Mouse (Mus musculus) midbrain, embryonic 12.5 days (tissue): ENCODE measurements around the gene D430042O09Rik. TPM values are rescaled to one million over a fixed set of nuclear protein-coding genes. Genes with fewer than 3 reads are reported as not detected.

Experiments used
- ATAC-seq: fragments of 200-750 bp; cut with Nextera tagmentation; 2 replicates; pipeline ENCODE4 v1.8.0; 2017; ENCODE audit warnings: low read depth, moderate TSS enrichment, moderate library complexity; ENCODE audit not compliant: low FRiP score
- H3K27ac ChIP-seq: fragments of 300-500 bp; sonication (generic); replicated peaks from 2 replicates; pipeline ENCODE4 v1.5.1; 2016; ENCODE audit warnings: mild to moderate bottlenecking
- H3K27me3 ChIP-seq: fragments of 300-500 bp; sonication (generic); 2 replicates; pipeline ENCODE4 v1.6.1; 2016; ENCODE audit warnings: mild to moderate bottlenecking
- H3K36me3 ChIP-seq: fragments of 300-500 bp; sonication (generic); 2 replicates; pipeline ENCODE4 v1.6.1; 2016
- H3K4me1 ChIP-seq: fragments of 300-500 bp; sonication (generic); 2 replicates; pipeline ENCODE4 v1.6.1; 2016
- H3K4me2 ChIP-seq: fragments of 300-500 bp; sonication (generic); replicated peaks from 2 replicates; pipeline ENCODE4 v1.6.1; 2016; ENCODE audit warnings: mild to moderate bottlenecking, moderate library complexity
- H3K4me3 ChIP-seq: fragments of 300-500 bp; sonication (generic); 2 replicates; pipeline ENCODE4 v1.5.1; 2016; ENCODE audit warnings: mild to moderate bottlenecking
- H3K9ac ChIP-seq: fragments of 300-500 bp; sonication (generic); replicated peaks from 2 replicates; pipeline ENCODE4 v1.6.1; 2016; ENCODE audit warnings: mild to moderate bottlenecking, moderate library complexity
- H3K9me3 ChIP-seq: fragments of 300-500 bp; sonication (generic); 2 replicates; pipeline ENCODE4 v1.6.1; 2016; ENCODE audit warnings: mild to moderate bottlenecking
- WGBS: fragments of 180-500 bp; shearing (Covaris S2); methylation state at CpG from one replicate; pipeline ENCODE4 v1.1.7; 2016; 5-methylcytosine and 5-hydroxymethylcytosine counted together
- polyA plus RNA-seq: library from polyadenylated mRNA; unstranded; fragments of >200 nt; fragmentation: Nextera tagmentation; extraction: Ambion mirVana; gene quantifications from 2 replicates; pipeline ENCODE4 v1.2.1, GENCODE M21; 2016

D430042O09Rik gene
- polyA plus RNA-seq, 1 experiment from 2014 or later = 10.2 TPM

- Histone ChIP-seq H3K9ac (no peak overlapping the region), H3K9me3 (no peaks in the 10 kb centered on the region), H3K27ac (no peak overlapping the region), H3K4me1 (no peaks in the 10 kb centered on the region), H3K4me2 (no peak overlapping the region), H3K27me3 (no peaks in the 10 kb centered on the region), H3K4me3 (no peak overlapping the region), H3K36me3 (no peaks in the 10 kb centered on the region)
- ATAC-seq = no peak
- 93% methylated on average over 1 of the region's 1 CpGs for WGBS
These were observed 37.1 kb downstream of the D430042O09Rik start for GRCm38 (mm10) chr7:125744774-125745173.

GRCm38 (mm10) chr7:125746621-125747315 lies 39.1 kb downstream of the D430042O09Rik start:
- H3K4me3 ChIP-seq = no peak overlapping the region
- H3K27me3 ChIP-seq = no peaks in the 10 kb centered on the region
- H3K27ac ChIP-seq = no peak overlapping the region
- no peak overlapping the region for H3K9ac ChIP-seq
- H3K36me3 ChIP-seq = no peaks in the 10 kb centered on the region
- 89% methylated on average over 2 of the region's 2 CpGs for WGBS
- no peak overlapping the region for H3K4me2 ChIP-seq
- ATAC-seq = no peak
- H3K4me1 ChIP-seq = no peaks in the 10 kb centered on the region
- H3K9me3 ChIP-seq = no peaks in the 10 kb centered on the region

- Histone ChIP-seq H3K27me3 (no peaks in the 10 kb centered on the region), H3K36me3 (no peaks in the 10 kb centered on the region), H3K27ac (no peak overlapping the region), H3K4me1 (no peaks in the 10 kb centered on the region), H3K9me3 (no peaks in the 10 kb centered on the region), H3K4me3 (no peak overlapping the region), H3K4me2 (no peak overlapping the region), H3K9ac (no peak overlapping the region)
- 61% methylated on average over 7 of the region's 7 CpGs for WGBS
- ATAC-seq = no peak
These were observed 39.6 kb downstream of the D430042O09Rik start for GRCm38 (mm10) chr7:125747316-125747690.

- WGBS = 51% methylated on average over 3 of the region's 3 CpGs
- Histone ChIP-seq H3K36me3 (no peaks in the 10 kb centered on the region), H3K4me3 (no peak overlapping the region), H3K27me3 (no peaks in the 10 kb centered on the region), H3K27ac (no peak overlapping the region), H3K9me3 (no peaks in the 10 kb centered on the region), H3K9ac (no peak overlapping the region), H3K4me2 (no peak overlapping the region), H3K4me1 (no peaks in the 10 kb centered on the region)
- no peak for ATAC-seq
These were observed 40.5 kb downstream of the D430042O09Rik start for GRCm38 (mm10) chr7:125748186-125748585.

GRCm38 (mm10) chr7:125752699-125753325 lies 45.1 kb downstream of the D430042O09Rik start:
- H3K4me3 ChIP-seq = no peak overlapping the region
- H3K36me3 ChIP-seq = no peaks in the 10 kb centered on the region
- H3K4me2 ChIP-seq = no peak overlapping the region
- no peak overlapping the region for H3K27ac ChIP-seq
- WGBS = 77% methylated on average over 7 of the region's 7 CpGs
- no peak overlapping the region for H3K9ac ChIP-seq
- no peaks in the 10 kb centered on the region for H3K4me1 ChIP-seq
- H3K9me3 ChIP-seq = no peaks in the 10 kb centered on the region
- ATAC-seq = no peak
- no peaks in the 10 kb centered on the region for H3K27me3 ChIP-seq

- no peak overlapping the region for H3K4me3 ChIP-seq
- no peaks in the 10 kb centered on the region for H3K9me3 ChIP-seq
- no peaks in the 10 kb centered on the region for H3K27me3 ChIP-seq
- no peaks in the 10 kb centered on the region for H3K36me3 ChIP-seq
- no peak overlapping the region for H3K4me2 ChIP-seq
- ATAC-seq = no peak
- WGBS = 92% methylated on average over 3 of the region's 3 CpGs
- H3K4me1 ChIP-seq = no peaks in the 10 kb centered on the region
- H3K9ac ChIP-seq = no peak overlapping the region
- H3K27ac ChIP-seq = no peak overlapping the region
These were observed 45.6 kb downstream of the D430042O09Rik start for GRCm38 (mm10) chr7:125753326-125753715.

- no peak overlapping the region for H3K27ac ChIP-seq
- no peaks in the 10 kb centered on the region for H3K9me3 ChIP-seq
- H3K4me2 ChIP-seq = no peak overlapping the region
- H3K9ac ChIP-seq = no peak overlapping the region
- ATAC-seq = no peak
- H3K4me3 ChIP-seq = no peak overlapping the region
- WGBS = 84% methylated on average over 6 of the region's 6 CpGs
- no peaks in the 10 kb centered on the region for H3K4me1 ChIP-seq
- H3K36me3 ChIP-seq = peaks cover 8% of the 10 kb centered on the region; the same call in 1 of the 2 replicates
- no peaks in the 10 kb centered on the region for H3K27me3 ChIP-seq
These were observed 49.1 kb downstream of the D430042O09Rik start for GRCm38 (mm10) chr7:125756806-125757205.

- WGBS = 78% methylated on average over 6 of the region's 6 CpGs
- no peak overlapping the region for H3K9ac ChIP-seq
- no peak overlapping the region for H3K4me2 ChIP-seq
- no peaks in the 10 kb centered on the region for H3K9me3 ChIP-seq
- no peak overlapping the region for H3K27ac ChIP-seq
- H3K36me3 ChIP-seq = peaks cover 13% of the 10 kb centered on the region; the same call in 1 of the 2 replicates
- peaks cover 6% of the 10 kb centered on the region; the same call in 1 of the 2 replicates for H3K4me1 ChIP-seq
- H3K4me3 ChIP-seq = no peak overlapping the region
- no peak for ATAC-seq
- H3K27me3 ChIP-seq = no peaks in the 10 kb centered on the region
These were observed 50.4 kb downstream of the D430042O09Rik start for GRCm38 (mm10) chr7:125757896-125758623.

- Histone ChIP-seq H3K36me3 (peaks cover 16% of the 10 kb centered on the region; the same call in 1 of the 2 replicates), H3K4me1 (peaks cover 15% of the 10 kb centered on the region; the same call in 1 of the 2 replicates), H3K27me3 (no peaks in the 10 kb centered on the region), H3K9me3 (no peaks in the 10 kb centered on the region), H3K27ac (no peak overlapping the region), H3K4me3 (no peak overlapping the region), H3K9ac (no peak overlapping the region), H3K4me2 (no peak overlapping the region)
- ATAC-seq = no peak
- 93% methylated on average over 2 of the region's 2 CpGs for WGBS
These were observed 54.6 kb downstream of the D430042O09Rik start for GRCm38 (mm10) chr7:125762289-125762688.

GRCm38 (mm10) chr7:125762883-125763830 lies 55.5 kb downstream of the D430042O09Rik start:
- Histone ChIP-seq H3K4me3 (no peak overlapping the region), H3K27me3 (no peaks in the 10 kb centered on the region), H3K27ac (0 out of 2 replicates have a peak overlapping the region, but pooled peaks have one; percentile 30), H3K9ac (no peak overlapping the region), H3K4me2 (no peak overlapping the region), H3K4me1 (peaks cover 15% of the 10 kb centered on the region; the same call in 1 of the 2 replicates), H3K9me3 (no peaks in the 10 kb centered on the region), H3K36me3 (peaks cover 16% of the 10 kb centered on the region; the same call in 1 of the 2 replicates)
- ATAC-seq = no peak
- WGBS = 59% methylated on average over 7 of the region's 7 CpGs

GRCm38 (mm10) chr7:125764373-125764772 lies 56.7 kb downstream of the D430042O09Rik start:
- ATAC-seq = no peak
- Histone ChIP-seq H3K27me3 (no peaks in the 10 kb centered on the region), H3K27ac (no peak overlapping the region), H3K4me3 (no peak overlapping the region), H3K9me3 (no peaks in the 10 kb centered on the region), H3K36me3 (peaks cover 16% of the 10 kb centered on the region; the same call in 1 of the 2 replicates), H3K4me1 (peaks cover 15% of the 10 kb centered on the region; the same call in 1 of the 2 replicates), H3K9ac (no peak overlapping the region), H3K4me2 (no peak overlapping the region)
- 94% methylated on average over 3 of the region's 3 CpGs for WGBS
